Mouse (Mus musculus) bone marrow, adult 2 months (tissue): ENCODE data around the gene Melk.

Experiments
- CTCF ChIP-seq: fragments of 200-500 bp; IDR thresholded peaks from 2 replicates; pipeline ENCODE4 v1.5.1; 2011; ENCODE audit warnings: low read length, control low read depth; ENCODE audit not compliant: control insufficient read depth, insufficient read depth
- POLR2A ChIP-seq: fragments of 200-500 bp; IDR thresholded peaks from 2 replicates; pipeline ENCODE4 v1.6.1; 2011; ENCODE audit warnings: low read depth, mild to moderate bottlenecking, control low read depth, low read length, borderline replicate concordance; ENCODE audit not compliant: control insufficient read depth

DNA sequence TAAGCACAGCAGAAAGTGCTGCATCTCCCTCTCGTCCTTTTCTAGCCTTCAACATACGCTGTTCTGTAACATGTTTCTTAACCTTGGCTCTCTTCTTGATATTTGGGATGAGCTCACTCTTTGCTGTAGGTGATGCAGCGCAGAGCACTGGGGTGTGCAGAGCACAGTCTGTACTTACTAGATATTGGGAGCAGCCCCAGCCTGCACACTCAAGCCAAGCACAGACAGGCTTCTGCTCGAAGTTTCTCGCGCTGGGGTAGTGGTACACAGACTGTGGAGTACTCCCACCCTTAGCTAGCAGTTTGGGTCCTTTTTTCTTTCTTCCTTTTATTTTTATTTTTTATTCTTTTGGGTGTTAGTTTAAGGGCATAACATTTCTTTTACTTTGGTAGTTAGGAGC lies 19.8 kb downstream of the Melk start:
- TF ChIP-seq CTCF (no peak), POLR2A (no peak)
